Mouse (Mus musculus): ENCODE measurements around the gene Relb. TPM values are rescaled to one million over a fixed set of nuclear protein-coding genes. Genes with fewer than 3 reads are reported as not detected.

The Relb gene
- total and polyA plus RNA-seq, 2 experiments from 2014 or later, result 5.4 to 6.5 TPM

GRCm38 (mm10) chr7:19668947-19669721, 39.9 kb upstream of the Relb start:
- Histone ChIP-seq H3K27ac (ENCODE audit: low read depth, low read length) (peak overlapping the region; percentile 80), H3K4me3 (ENCODE audit: low read depth, low read length) (no peak overlapping the region), H3K27me3 (ENCODE audit: insufficient read depth, low read length) (no peaks in the 10 kb centered on the region), H3K36me3 (ENCODE audit: insufficient read depth) (no peaks in the 10 kb centered on the region), H3K4me2 (ENCODE audit: low read depth) (peak overlapping the region; percentile 27; the same call in 1 of the 2 replicates), H3K9me3 (ENCODE audit: low read length) (no peaks in the 10 kb centered on the region), H3K9ac (no peak overlapping the region), H3K4me1 (ENCODE audit: insufficient read depth) (no peaks in the 10 kb centered on the region)
- ATAC-seq (peak; percentile 77), DNase-seq (peak; percentile 92)
- TF ChIP-seq CTCF (IDR thresholded peaks at IDR 0.05; ENCODE audit: low read depth), result peak; percentile 96
- 3% methylated on average over 10 of the region's 10 CpGs for WGBS

- no peaks in the 10 kb centered on the region for H3K9me3 ChIP-seq (ENCODE audit: low read length)
- WGBS, result 87% methylated on average over 2 of the region's 2 CpGs
- no peak for DNase-seq
- peaks cover 10% of the 10 kb centered on the region for H3K4me1 ChIP-seq (ENCODE audit: insufficient read depth)
- H3K36me3 ChIP-seq (ENCODE audit: insufficient read depth), result peaks cover 5% of the 10 kb centered on the region; the same call in 1 of the 2 replicates
- H3K27me3 ChIP-seq (ENCODE audit: insufficient read depth, low read length), result no peaks in the 10 kb centered on the region
- H3K27ac ChIP-seq (ENCODE audit: low read depth, low read length), result no peak overlapping the region
- TF ChIP-seq CTCF (IDR thresholded peaks at IDR 0.05; ENCODE audit: low read depth), result no peak
- H3K9ac ChIP-seq, result no peak overlapping the region
- ATAC-seq, result no peak
- no peak overlapping the region for H3K4me2 ChIP-seq (ENCODE audit: low read depth)
- H3K4me3 ChIP-seq (ENCODE audit: low read depth, low read length), result no peak overlapping the region
These were observed 38.2 kb upstream of the Relb start for GRCm38 (mm10) chr7:19667434-19667833.

- peak; percentile 20; the same call in 1 of the 2 replicates for TF ChIP-seq CTCF (IDR thresholded peaks at IDR 0.05; ENCODE audit: low read depth)
- ATAC-seq (no peak), DNase-seq (peak; percentile 5)
- 68% methylated on average over 3 of the region's 3 CpGs for WGBS
- H3K27ac ChIP-seq (ENCODE audit: low read depth, low read length), result no peak overlapping the region
- H3K36me3 ChIP-seq (ENCODE audit: insufficient read depth), result peaks cover 10% of the 10 kb centered on the region; the same call in 1 of the 2 replicates
- no peak overlapping the region for H3K4me2 ChIP-seq (ENCODE audit: low read depth)
- no peaks in the 10 kb centered on the region for H3K9me3 ChIP-seq (ENCODE audit: low read length)
- peaks cover 10% of the 10 kb centered on the region for H3K4me1 ChIP-seq (ENCODE audit: insufficient read depth)
- no peak overlapping the region for H3K4me3 ChIP-seq (ENCODE audit: low read depth, low read length)
- H3K9ac ChIP-seq, result no peak overlapping the region
- H3K27me3 ChIP-seq (ENCODE audit: insufficient read depth, low read length), result no peaks in the 10 kb centered on the region
These were observed 37.5 kb upstream of the Relb start for GRCm38 (mm10) chr7:19666750-19667149.

DNA sequence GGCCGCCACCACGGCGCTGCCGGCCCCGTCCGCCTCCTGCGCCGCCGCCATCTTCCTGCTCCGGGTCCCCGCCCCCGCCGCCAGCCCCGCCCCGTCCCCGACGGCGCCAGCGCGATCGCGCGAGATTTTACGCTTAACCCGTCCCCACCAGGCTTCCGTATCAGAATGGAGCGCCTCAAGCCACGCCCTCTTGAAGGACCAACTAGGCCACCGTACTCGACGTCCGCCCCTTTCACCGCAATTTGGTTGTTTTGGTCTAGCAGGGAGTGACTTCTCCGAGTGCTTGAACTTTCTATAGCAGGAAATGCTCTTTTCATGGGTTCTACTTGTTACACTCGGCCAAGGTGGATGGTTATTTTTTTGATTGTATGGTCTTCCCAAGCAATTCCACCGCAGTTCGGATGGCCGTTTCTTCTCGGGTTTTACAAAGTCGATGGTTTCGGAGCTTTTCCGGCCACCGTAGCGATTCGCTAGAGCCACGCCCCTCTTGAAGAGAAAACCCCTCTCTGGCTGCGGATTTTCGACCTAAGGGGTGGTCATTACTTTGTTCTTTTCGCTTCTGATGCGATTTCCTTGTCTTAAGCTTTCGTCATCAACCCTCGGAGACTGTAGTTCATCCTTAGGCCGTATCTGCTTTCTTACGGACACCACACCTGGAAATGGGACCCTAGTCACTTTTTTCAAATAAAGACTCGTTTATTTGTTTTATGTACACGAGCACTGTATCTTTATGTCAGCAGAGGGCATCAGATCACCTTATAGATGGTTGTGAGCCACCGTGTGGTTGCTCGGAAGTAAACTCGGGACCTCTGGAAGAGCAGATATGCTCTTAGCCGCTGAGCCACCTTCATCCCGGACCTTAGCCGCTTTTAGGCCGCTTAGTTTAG, 36.0 kb upstream of the Relb start, which contains the start of gene Clptm1:
Clptm1 (minus strand) TSS at position 79 of the 887 bp plus-strand sequence.
- Histone ChIP-seq H3K4me2 (ENCODE audit: low read depth) (peak within 1 kb of the TSS; percentile 79), H3K9ac (peak within 1 kb of the TSS; percentile 99), H3K9me3 (ENCODE audit: low read length) (no peaks in the 10 kb centered on the region), H3K4me3 (ENCODE audit: low read depth, low read length) (peak within 1 kb of the TSS; percentile 100), H3K36me3 (ENCODE audit: insufficient read depth) (peaks cover 10% of the 10 kb centered on the region; the same call in 1 of the 2 replicates), H3K27ac (ENCODE audit: low read depth, low read length) (peak within 1 kb of the TSS; percentile 91), H3K4me1 (ENCODE audit: insufficient read depth) (peaks cover 10% of the 10 kb centered on the region), H3K27me3 (ENCODE audit: insufficient read depth, low read length) (no peaks in the 10 kb centered on the region)
- TF ChIP-seq CTCF (IDR thresholded peaks at IDR 0.05; ENCODE audit: low read depth), result peak; percentile 67
- DNase-seq, result peak; percentile 99
- peak; percentile 89 for ATAC-seq
- 2% methylated on average over 62 of the region's 63 CpGs for WGBS

DNA sequence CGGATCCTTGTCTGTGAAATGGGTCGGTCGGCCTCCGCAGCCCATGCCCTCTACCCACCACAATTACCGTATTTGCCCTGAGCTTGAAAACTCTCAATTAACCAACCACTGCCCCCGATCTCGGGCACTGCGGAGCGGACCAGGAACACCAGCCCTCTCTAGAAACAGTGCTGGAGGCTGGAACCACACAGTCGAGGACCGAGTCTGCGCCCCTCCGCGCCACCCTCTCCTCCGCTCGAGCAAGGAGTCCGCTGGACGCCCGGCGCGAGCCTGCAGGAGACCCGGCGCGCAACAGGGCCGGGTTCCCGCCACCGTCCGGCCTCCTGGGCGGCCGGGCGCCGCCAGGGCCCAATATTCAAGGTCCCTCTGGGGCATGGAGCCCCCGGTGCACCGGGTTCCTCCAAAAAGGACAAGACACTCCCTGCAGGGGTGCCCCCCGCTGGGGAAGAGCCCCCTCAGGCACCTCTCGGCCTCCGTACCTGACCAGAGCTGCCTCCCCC, 35.3 kb upstream of the Relb start:
- no peak for TF ChIP-seq CTCF (IDR thresholded peaks at IDR 0.05; ENCODE audit: low read depth)
- WGBS, result under 1% methylated on average over 37 of the region's 37 CpGs
- peaks cover 10% of the 10 kb centered on the region for H3K4me1 ChIP-seq (ENCODE audit: insufficient read depth)

GRCm38 (mm10) chr7:19663940-19664339, 34.7 kb upstream of the Relb start:
- peaks cover 10% of the 10 kb centered on the region for H3K4me1 ChIP-seq (ENCODE audit: insufficient read depth)
- H3K36me3 ChIP-seq (ENCODE audit: insufficient read depth), result peaks cover 10% of the 10 kb centered on the region; the same call in 1 of the 2 replicates
- WGBS, result 18% methylated on average over 8 of the region's 8 CpGs
- H3K4me2 ChIP-seq (ENCODE audit: low read depth), result peak overlapping the region; percentile 79
- peak overlapping the region; percentile 99 for H3K9ac ChIP-seq
- no peaks in the 10 kb centered on the region for H3K27me3 ChIP-seq (ENCODE audit: insufficient read depth, low read length)
- H3K4me3 ChIP-seq (ENCODE audit: low read depth, low read length), result peak overlapping the region; percentile 100
- no peak overlapping the region; the same call in 1 of the 2 replicates for H3K27ac ChIP-seq (ENCODE audit: low read depth, low read length)
- ATAC-seq, result no peak
- no peak for DNase-seq
- TF ChIP-seq CTCF (IDR thresholded peaks at IDR 0.05; ENCODE audit: low read depth), result no peak
- no peaks in the 10 kb centered on the region for H3K9me3 ChIP-seq (ENCODE audit: low read length)

More for the DNA sequence above, 35.3 kb upstream of the Relb start:
- Histone ChIP-seq H3K4me3 (ENCODE audit: low read depth, low read length) (peak overlapping the region; percentile 100), H3K9ac (peak overlapping the region; percentile 99), H3K4me2 (ENCODE audit: low read depth) (peak overlapping the region; percentile 79), H3K27ac (ENCODE audit: low read depth, low read length) (peak overlapping the region; percentile 76), H3K36me3 (ENCODE audit: insufficient read depth) (peaks cover 10% of the 10 kb centered on the region; the same call in 1 of the 2 replicates), H3K27me3 (ENCODE audit: insufficient read depth, low read length) (no peaks in the 10 kb centered on the region), H3K9me3 (ENCODE audit: low read length) (no peaks in the 10 kb centered on the region)
- DNase-seq (no peak), ATAC-seq (peak; percentile 23)

Data from forebrain, postnatal 0 days (tissue).